Mouse (Mus musculus) midbrain, embryonic 10.5 days (tissue): ENCODE results near the gene Gpd2. TPM values are rescaled to one million over a fixed set of nuclear protein-coding genes. Genes with fewer than 3 reads are reported as not detected.

Experiments used
- DNase-seq: peaks from one replicate; pipeline ENCODE4 v3.0.0-alpha.2; 2017; ENCODE audit warnings: low spot score
- H3K27ac ChIP-seq: fragments of 300-500 bp; sonication (generic); replicated peaks from 2 replicates; pipeline ENCODE4 v1.5.1; 2016; ENCODE audit warnings: mild to moderate bottlenecking
- H3K27me3 ChIP-seq: fragments of 300-500 bp; sonication (generic); 2 replicates; pipeline ENCODE4 v1.6.1; 2016; ENCODE audit warnings: low read depth, mild to moderate bottlenecking; ENCODE audit not compliant: poor library complexity, severe bottlenecking
- H3K36me3 ChIP-seq: fragments of 300-500 bp; sonication (generic); 2 replicates; pipeline ENCODE4 v1.6.1; 2016; ENCODE audit warnings: mild to moderate bottlenecking, moderate library complexity
- H3K4me1 ChIP-seq: fragments of 300-500 bp; sonication (generic); 2 replicates; pipeline ENCODE4 v1.6.1; 2016
- H3K4me3 ChIP-seq: fragments of 300-500 bp; sonication (generic); 2 replicates; pipeline ENCODE4 v1.5.1; 2016; ENCODE audit warnings: mild to moderate bottlenecking, moderate library complexity
- H3K9me3 ChIP-seq: fragments of 300-500 bp; sonication (generic); replicated peaks from 2 replicates; pipeline ENCODE4 v1.6.1; 2016; ENCODE audit warnings: mild to moderate bottlenecking
- WGBS: fragments of 180-500 bp; shearing (Covaris S2); methylation state at CpG from one replicate; pipeline ENCODE4 v1.1.7; 2016; 5-methylcytosine and 5-hydroxymethylcytosine counted together
- polyA plus RNA-seq: library from polyadenylated mRNA; unstranded; fragments of >200 nt; fragmentation: Nextera tagmentation; extraction: Ambion mirVana; gene quantifications from 2 replicates; pipeline ENCODE4 v1.2.1, GENCODE M21; 2016

Gene Gpd2
- 21.4 and 24.4 TPM in 2 replicates for polyA plus RNA-seq

DNA sequence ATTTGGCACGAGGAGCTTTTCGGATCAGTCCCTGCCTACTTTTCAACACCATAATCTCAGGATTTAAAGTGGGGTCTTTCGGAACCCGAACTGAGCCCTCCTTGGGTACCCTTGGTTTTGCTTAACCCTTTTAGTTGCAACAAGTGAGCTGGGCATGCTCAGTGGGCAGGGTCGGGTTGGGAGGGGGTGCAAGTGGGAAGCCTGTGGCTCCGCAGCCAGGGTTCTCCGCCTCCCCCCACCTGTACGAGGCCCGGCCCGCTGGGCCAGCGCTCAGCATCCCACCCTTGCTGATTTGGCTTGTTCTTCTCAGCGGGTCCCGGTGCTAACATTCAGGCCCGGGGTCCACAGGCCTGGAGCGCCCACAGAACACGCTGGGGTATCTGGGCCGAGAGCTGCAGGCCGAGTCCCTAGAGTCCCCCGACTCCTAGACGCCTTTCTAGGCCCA is at the start of gene Gpd2:
Gpd2 (plus strand) TSS at position 161 of the 445 bp plus-strand sequence.
- H3K9me3 ChIP-seq, result no peaks in the 10 kb centered on the region
- DNase-seq, result peak; percentile 62
- peak within 1 kb of the TSS; percentile 81 for H3K4me3 ChIP-seq
- H3K27me3 ChIP-seq, result peaks cover 32% of the 10 kb centered on the region
- WGBS, result 5% methylated on average over 20 of the region's 20 CpGs
- peaks cover 25% of the 10 kb centered on the region for H3K4me1 ChIP-seq
- H3K36me3 ChIP-seq, result no peaks in the 10 kb centered on the region
- peak within 1 kb of the TSS; percentile 91 for H3K27ac ChIP-seq

- Histone ChIP-seq H3K9me3 (no peaks in the 10 kb centered on the region; the same call in 1 of the 2 replicates), H3K4me3 (no peak overlapping the region), H3K27me3 (no peaks in the 10 kb centered on the region), H3K27ac (no peak overlapping the region), H3K4me1 (peaks cover 10% of the 10 kb centered on the region; the same call in 1 of the 2 replicates), H3K36me3 (no peaks in the 10 kb centered on the region)
- DNase-seq, result no peak
- WGBS, result 59% methylated on average over 9 of the region's 9 CpGs
Measured at GRCm38 (mm10) chr2:57188237-57188636, 49.2 kb upstream of the Gpd2 start.

- Histone ChIP-seq H3K27ac (no peak overlapping the region), H3K27me3 (no peaks in the 10 kb centered on the region), H3K4me3 (no peak overlapping the region), H3K9me3 (no peaks in the 10 kb centered on the region; the same call in 1 of the 2 replicates), H3K36me3 (no peaks in the 10 kb centered on the region), H3K4me1 (0 out of 2 replicates have a peak, but pooled peaks cover 4% of the 10 kb centered on the region)
- DNase-seq, result no peak
Measured at GRCm38 (mm10) chr2:57190884-57191283, 46.6 kb upstream of the Gpd2 start.

DNA sequence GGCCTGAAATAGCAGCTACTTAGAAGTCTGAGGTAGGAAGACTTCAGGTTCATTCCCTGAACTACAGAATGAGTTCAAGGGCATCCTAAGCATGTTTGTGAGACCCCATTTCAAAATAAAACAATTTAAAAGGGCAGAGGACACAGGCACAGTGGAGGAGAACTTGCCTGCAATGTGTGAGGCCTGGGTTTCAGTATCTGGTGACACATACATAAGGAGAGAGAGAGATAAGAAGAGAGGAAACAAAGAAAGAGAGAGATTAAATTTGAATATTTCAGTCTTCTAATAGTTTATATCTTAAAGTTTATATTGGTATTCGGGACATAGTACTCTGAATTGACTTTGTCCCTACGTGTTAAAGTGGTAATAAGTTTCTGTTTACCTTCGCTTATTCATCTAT is 38.4 kb upstream of the Gpd2 start:
- Histone ChIP-seq H3K27ac (no peak overlapping the region), H3K4me1 (no peaks in the 10 kb centered on the region), H3K36me3 (no peaks in the 10 kb centered on the region), H3K9me3 (no peaks in the 10 kb centered on the region), H3K27me3 (no peaks in the 10 kb centered on the region), H3K4me3 (no peak overlapping the region)
- DNase-seq, result no peak
- WGBS, result 86% methylated on average over 3 of the region's 3 CpGs

- H3K27ac ChIP-seq, result no peak overlapping the region
- no peak for DNase-seq
- no peaks in the 10 kb centered on the region; the same call in 1 of the 2 replicates for H3K9me3 ChIP-seq
- H3K27me3 ChIP-seq, result no peaks in the 10 kb centered on the region
- H3K36me3 ChIP-seq, result no peaks in the 10 kb centered on the region
- 87% methylated on average over 9 of the region's 9 CpGs for WGBS
- H3K4me1 ChIP-seq, result 0 out of 2 replicates have a peak, but pooled peaks cover 4% of the 10 kb centered on the region
- no peak overlapping the region for H3K4me3 ChIP-seq
Measured at GRCm38 (mm10) chr2:57208472-57209083, 28.9 kb upstream of the Gpd2 start.

DNA sequence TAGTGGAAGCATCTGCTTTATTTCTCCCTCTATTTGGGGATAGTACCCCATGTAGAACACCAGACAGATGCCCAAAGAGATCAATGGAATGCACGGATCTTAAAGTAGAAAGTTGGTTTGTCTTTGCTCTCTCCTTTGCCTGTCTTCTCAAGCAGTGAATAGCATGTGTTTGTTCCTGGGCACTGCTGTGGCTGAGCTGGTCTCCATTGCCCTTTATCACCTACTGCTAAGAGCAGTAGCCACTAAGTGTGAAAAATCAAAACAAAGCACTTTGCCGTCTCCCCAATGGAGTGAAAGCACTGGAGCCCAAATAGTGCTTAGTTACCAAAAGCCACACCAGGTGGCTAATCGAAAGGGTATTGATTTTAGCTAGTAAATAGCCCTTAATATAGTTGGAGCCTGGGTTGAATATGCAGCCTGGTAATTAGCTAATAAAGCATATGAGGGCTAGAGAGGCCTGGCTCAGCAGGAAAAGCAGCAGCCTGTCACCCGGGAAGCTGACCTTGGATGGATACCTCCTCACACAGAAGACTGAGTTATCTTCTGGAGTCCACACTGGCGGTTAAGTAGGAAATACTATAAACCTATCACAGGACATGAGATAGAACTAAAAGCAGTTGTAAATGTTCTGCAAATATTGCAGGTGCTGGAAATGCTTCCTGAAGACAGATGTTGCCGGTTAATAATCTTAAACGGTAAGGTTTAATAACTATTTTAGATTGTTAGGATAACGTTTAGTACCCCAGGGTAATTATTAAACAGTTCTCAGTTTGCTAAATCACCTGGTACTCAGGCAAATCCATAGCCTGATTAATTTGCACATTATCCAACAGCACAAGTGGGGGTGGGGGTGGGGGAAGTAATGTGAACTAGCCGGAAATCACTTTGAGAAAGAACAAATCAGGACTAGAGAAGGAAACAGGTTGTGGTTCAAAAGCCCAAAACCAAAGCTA is 26.1 kb upstream of the Gpd2 start:
- H3K4me1 ChIP-seq, result 0 out of 2 replicates have a peak, but pooled peaks cover 4% of the 10 kb centered on the region
- no peak for DNase-seq
- no peak overlapping the region for H3K27ac ChIP-seq
- no peaks in the 10 kb centered on the region; the same call in 1 of the 2 replicates for H3K9me3 ChIP-seq
- H3K36me3 ChIP-seq, result no peaks in the 10 kb centered on the region
- no peaks in the 10 kb centered on the region for H3K27me3 ChIP-seq
- WGBS, result 74% methylated on average over 9 of the region's 9 CpGs
- H3K4me3 ChIP-seq, result no peak overlapping the region

GRCm38 (mm10) chr2:57213364-57213763 is 24.1 kb upstream of the Gpd2 start:
- no peak for DNase-seq
- no peak overlapping the region for H3K27ac ChIP-seq
- H3K4me3 ChIP-seq, result no peak overlapping the region
- H3K4me1 ChIP-seq, result 0 out of 2 replicates have a peak, but pooled peaks cover 4% of the 10 kb centered on the region
- 90% methylated on average over 4 of the region's 4 CpGs for WGBS
- H3K36me3 ChIP-seq, result no peaks in the 10 kb centered on the region
- H3K9me3 ChIP-seq, result no peaks in the 10 kb centered on the region; the same call in 1 of the 2 replicates
- H3K27me3 ChIP-seq, result no peaks in the 10 kb centered on the region

DNA sequence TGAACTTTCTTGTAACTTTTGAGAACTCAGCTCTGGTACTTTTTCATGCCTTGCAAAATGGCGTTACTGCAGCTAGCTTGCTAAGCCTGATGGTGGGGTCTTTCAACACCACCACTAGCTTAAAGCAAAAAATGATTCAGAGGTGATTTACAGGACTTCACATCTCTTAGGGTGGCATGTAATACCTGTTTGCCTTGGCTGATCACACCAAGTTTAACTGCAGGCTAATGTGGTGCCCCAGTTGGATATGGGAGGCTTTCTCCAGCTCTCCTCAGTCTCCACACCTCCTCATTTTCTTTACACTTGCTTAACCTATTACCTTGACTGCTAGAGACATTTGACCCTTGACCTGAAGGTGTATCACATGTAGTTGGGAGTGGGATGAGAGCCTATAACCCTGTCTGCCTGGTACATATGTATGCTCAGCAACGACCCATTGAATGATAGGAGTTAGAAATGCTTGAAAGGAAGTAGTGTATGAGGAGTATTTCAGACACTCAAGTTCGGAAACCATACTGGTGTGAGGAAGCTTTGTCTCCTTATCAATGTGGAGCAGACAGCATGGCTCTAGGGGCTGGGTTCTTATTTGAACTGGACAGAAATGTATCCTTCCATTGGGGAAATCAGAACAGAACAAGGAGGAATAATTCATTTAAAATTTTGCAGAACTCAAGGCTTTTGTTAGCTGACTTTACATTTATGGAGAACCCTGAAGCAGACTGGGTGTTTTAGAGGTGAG is 14.0 kb upstream of the Gpd2 start:
- Histone ChIP-seq H3K27me3 (peaks cover 20% of the 10 kb centered on the region), H3K9me3 (no peaks in the 10 kb centered on the region)
- WGBS, result 76% methylated on average over 3 of the region's 3 CpGs

GRCm38 (mm10) chr2:57225236-57225635 is 12.2 kb upstream of the Gpd2 start:
- Histone ChIP-seq H3K4me1 (no peaks in the 10 kb centered on the region), H3K27ac (no peak overlapping the region), H3K4me3 (no peak overlapping the region), H3K9me3 (no peaks in the 10 kb centered on the region), H3K27me3 (peaks cover 20% of the 10 kb centered on the region), H3K36me3 (no peaks in the 10 kb centered on the region)
- DNase-seq, result no peak
- 78% methylated on average over 2 of the region's 2 CpGs for WGBS

More for the DNA sequence above, 14.0 kb upstream of the Gpd2 start:
- Histone ChIP-seq H3K4me1 (no peaks in the 10 kb centered on the region), H3K27ac (no peak overlapping the region), H3K36me3 (no peaks in the 10 kb centered on the region), H3K4me3 (no peak overlapping the region)
- no peak for DNase-seq

- H3K27ac ChIP-seq, result no peak overlapping the region
- no peak overlapping the region for H3K4me3 ChIP-seq
- 97% methylated on average over 3 of the region's 3 CpGs for WGBS
- H3K36me3 ChIP-seq, result no peaks in the 10 kb centered on the region
- peaks cover 20% of the 10 kb centered on the region for H3K27me3 ChIP-seq
- DNase-seq, result no peak
- no peaks in the 10 kb centered on the region for H3K9me3 ChIP-seq
- no peaks in the 10 kb centered on the region for H3K4me1 ChIP-seq
Measured at GRCm38 (mm10) chr2:57227425-57227824, 10.0 kb upstream of the Gpd2 start.

DNA sequence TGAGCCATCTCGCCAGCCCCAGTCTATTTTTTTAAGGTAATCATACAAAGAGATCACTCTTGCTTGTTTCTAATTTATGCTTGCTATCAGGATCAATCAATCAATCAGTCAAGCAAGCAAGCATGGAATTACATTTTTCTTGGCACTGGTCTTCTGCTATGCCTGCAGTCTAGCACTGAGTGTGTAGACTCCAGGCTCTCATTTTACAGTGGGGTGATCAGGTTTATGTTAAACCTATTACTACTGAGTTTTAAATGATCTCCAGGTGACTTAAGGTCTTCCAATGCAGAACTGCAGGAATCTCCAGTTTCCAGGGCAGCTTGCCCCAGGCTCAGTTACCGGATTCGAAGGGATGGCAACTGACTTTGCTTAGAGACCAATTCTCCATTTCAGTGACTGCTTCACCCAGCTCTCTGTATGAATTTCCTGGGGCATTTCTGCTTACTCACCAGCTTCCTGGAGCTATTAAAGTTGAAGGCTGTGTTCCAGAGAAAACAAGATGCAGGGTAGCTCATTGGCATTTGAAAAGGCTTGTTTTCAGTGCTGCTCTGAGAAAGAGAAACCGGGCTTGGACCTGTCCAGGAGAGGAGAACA is 7.7 kb upstream of the Gpd2 start:
- WGBS, result 64% methylated on average over 4 of the region's 4 CpGs
- no peak for DNase-seq
- Histone ChIP-seq H3K27ac (no peak overlapping the region), H3K9me3 (no peaks in the 10 kb centered on the region), H3K27me3 (peaks cover 12% of the 10 kb centered on the region; the same call in 1 of the 2 replicates), H3K4me3 (no peak overlapping the region), H3K4me1 (no peaks in the 10 kb centered on the region), H3K36me3 (no peaks in the 10 kb centered on the region)

DNA sequence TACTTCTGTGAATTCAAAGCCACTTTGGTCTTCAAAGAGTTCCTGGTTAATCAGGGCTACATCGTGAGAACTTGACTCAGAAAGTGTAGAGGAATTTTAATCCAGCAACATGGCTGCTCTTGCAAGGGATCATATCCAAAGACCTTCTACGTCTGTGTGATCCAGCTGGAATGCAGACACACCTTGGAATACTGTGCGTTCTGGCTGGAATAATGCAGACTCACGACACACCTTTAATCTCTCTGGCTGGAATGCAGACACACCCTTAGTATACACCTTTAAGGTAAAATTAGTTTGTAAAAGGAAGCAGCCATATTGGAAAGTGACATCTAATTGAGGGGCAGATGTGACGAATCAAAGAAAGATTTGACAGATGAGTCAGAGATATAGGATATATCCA is 6.0 kb upstream of the Gpd2 start:
- Histone ChIP-seq H3K9me3 (no peaks in the 10 kb centered on the region), H3K4me1 (no peaks in the 10 kb centered on the region), H3K27me3 (peaks cover 23% of the 10 kb centered on the region), H3K4me3 (no peak overlapping the region), H3K27ac (no peak overlapping the region), H3K36me3 (no peaks in the 10 kb centered on the region)
- no peak for DNase-seq
- WGBS, result 90% methylated on average over 5 of the region's 5 CpGs
